Mouse (Mus musculus): ENCODE results near the gene Mcpt8. TPM values are rescaled to one million over a fixed set of nuclear protein-coding genes. Genes with fewer than 3 reads are reported as not detected.

The Mcpt8 gene
- total RNA-seq, 2 experiments from 2014 or later, result not detected

Small RNA genes lying within 50 kb of the gene (microRNA-seq; reads per million reads assigned to microRNA genes)
- gene Mir6949, result 0 reads per million in 2 experiments

Other genes starting within 250 kb of the Mcpt8 start
- gene Nynrin, start 231.3 kb downstream of the Mcpt8 start, total RNA-seq (2021), result 10 to 100 TPM; 24.1 to 27.6 TPM
- under 1 TPM; 0.22 to 0.38 TPM for gene Cbln3, start 200.9 kb downstream of the Mcpt8 start, total RNA-seq (2021)
- 10 to 100 TPM; 12.5 to 13.1 TPM for gene Khnyn, start 200.3 kb downstream of the Mcpt8 start, total RNA-seq (2021)
- 10 to 100 TPM; 73.2 to 79.9 TPM for gene Sdr39u1, start 185.0 kb downstream of the Mcpt8 start, total RNA-seq (2021)
- gene Cma1, start 140.6 kb downstream of the Mcpt8 start, total RNA-seq (2021), result 1 to 10 TPM; 5.2 to 6.8 TPM
- under 1 TPM in 1 of 2 experiments, not detected in 1; 0.53 TPM for gene Cma2, start 134.3 kb downstream of the Mcpt8 start, total RNA-seq (2021)
- gene Mcpt1, start 67.3 kb downstream of the Mcpt8 start, total RNA-seq (2021), result not detected
- gene Mcpt9, start 54.8 kb downstream of the Mcpt8 start, total RNA-seq (2021), result not detected
- gene Mcpt2, start 43.2 kb downstream of the Mcpt8 start, total RNA-seq (2021), result under 1 TPM; 0.50 to 0.67 TPM
- 1 to 10 TPM; 4.2 to 4.3 TPM for gene Mcpt4, start 23.0 kb downstream of the Mcpt8 start, total RNA-seq (2021)
- gene Ctsg, start 17.3 kb upstream of the Mcpt8 start, total RNA-seq (2021), result not detected
- gene Gzme, start 35.4 kb upstream of the Mcpt8 start, total RNA-seq (2021), result not detected
- not detected for gene Gzmd, start 47.3 kb upstream of the Mcpt8 start, total RNA-seq (2021)
- gene Gzmg, start 74.3 kb upstream of the Mcpt8 start, total RNA-seq (2021), result not detected
- gene Gzmn, start 89.3 kb upstream of the Mcpt8 start, total RNA-seq (2021), result not detected
- gene Gzmf, start 126.1 kb upstream of the Mcpt8 start, total RNA-seq (2021), result not detected
- not detected for gene Gzmc, start 149.4 kb upstream of the Mcpt8 start, total RNA-seq (2021)
- gene Gzmb, start 177.0 kb upstream of the Mcpt8 start, total RNA-seq (2021), result not detected